Mouse (Mus musculus): ENCODE measurements around the gene Tarbp1. TPM values are rescaled to one million over a fixed set of nuclear protein-coding genes. Genes with fewer than 3 reads are reported as not detected.

The Tarbp1 gene
- polyA plus RNA-seq, 1 experiment from 2014 or later = 2.3 TPM

- no peaks in the 10 kb centered on the region for H3K4me1 ChIP-seq (replicated peaks; ENCODE audit: control insufficient read depth, insufficient read depth, low read length)
- WGBS = 85% methylated on average over 5 of the region's 5 CpGs
- no peak overlapping the region for H3K9ac ChIP-seq (ENCODE audit: low read depth, low read length)
- DNase-seq (ENCODE audit: low spot score) = no peak
- H3K4me2 ChIP-seq (replicated peaks; ENCODE audit: low read depth, low read length) = no peak overlapping the region
- no peak overlapping the region for H3K4me3 ChIP-seq (ENCODE audit: low read depth, low read length)
- ATAC-seq (ENCODE audit: low FRiP score) = no peak
- no peaks in the 10 kb centered on the region for H3K9me3 ChIP-seq (ENCODE audit: control insufficient read depth, low read length)
- H3K36me3 ChIP-seq (ENCODE audit: control insufficient read depth, insufficient read depth, low read length) = no peaks in the 10 kb centered on the region
- H3K27ac ChIP-seq (ENCODE audit: low read depth, low read length) = no peak overlapping the region
- no peaks in the 10 kb centered on the region for H3K27me3 ChIP-seq (ENCODE audit: control insufficient read depth, insufficient read depth, low read length)
Observed at GRCm38 (mm10) chr8:126496915-126497314, 22.1 kb upstream of the Tarbp1 start.

DNA sequence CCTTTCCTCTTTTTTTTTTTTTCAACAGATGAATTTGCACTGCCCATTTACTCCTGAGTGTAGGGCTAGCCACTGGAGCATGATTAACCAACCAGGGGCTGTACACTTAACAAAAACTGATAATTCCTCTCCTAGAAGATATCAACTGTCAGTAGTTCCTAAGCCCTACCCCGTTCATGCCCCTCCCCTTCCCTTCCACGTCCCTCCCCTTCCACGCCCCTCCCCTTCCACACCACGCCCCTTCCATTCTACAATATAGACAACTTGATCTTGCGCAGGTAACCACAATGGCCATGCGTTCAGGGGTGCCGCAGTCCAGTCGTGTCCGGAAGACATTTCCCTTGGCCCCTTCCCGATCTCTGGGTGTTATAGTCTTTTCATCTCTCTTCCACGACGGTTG is 20.6 kb upstream of the Tarbp1 start:
- Histone ChIP-seq H3K4me1 (replicated peaks; ENCODE audit: control insufficient read depth, insufficient read depth, low read length) (no peaks in the 10 kb centered on the region), H3K4me2 (replicated peaks; ENCODE audit: low read depth, low read length) (no peak overlapping the region), H3K9ac (ENCODE audit: low read depth, low read length) (no peak overlapping the region), H3K9me3 (ENCODE audit: control insufficient read depth, low read length) (no peaks in the 10 kb centered on the region), H3K27me3 (ENCODE audit: control insufficient read depth, insufficient read depth, low read length) (no peaks in the 10 kb centered on the region), H3K4me3 (ENCODE audit: low read depth, low read length) (no peak overlapping the region), H3K27ac (ENCODE audit: low read depth, low read length) (no peak overlapping the region), H3K36me3 (ENCODE audit: control insufficient read depth, insufficient read depth, low read length) (no peaks in the 10 kb centered on the region)
- DNase-seq (ENCODE audit: low spot score) (no peak), ATAC-seq (ENCODE audit: low FRiP score) (no peak)
- 90% methylated on average over 12 of the region's 12 CpGs for WGBS

DNA sequence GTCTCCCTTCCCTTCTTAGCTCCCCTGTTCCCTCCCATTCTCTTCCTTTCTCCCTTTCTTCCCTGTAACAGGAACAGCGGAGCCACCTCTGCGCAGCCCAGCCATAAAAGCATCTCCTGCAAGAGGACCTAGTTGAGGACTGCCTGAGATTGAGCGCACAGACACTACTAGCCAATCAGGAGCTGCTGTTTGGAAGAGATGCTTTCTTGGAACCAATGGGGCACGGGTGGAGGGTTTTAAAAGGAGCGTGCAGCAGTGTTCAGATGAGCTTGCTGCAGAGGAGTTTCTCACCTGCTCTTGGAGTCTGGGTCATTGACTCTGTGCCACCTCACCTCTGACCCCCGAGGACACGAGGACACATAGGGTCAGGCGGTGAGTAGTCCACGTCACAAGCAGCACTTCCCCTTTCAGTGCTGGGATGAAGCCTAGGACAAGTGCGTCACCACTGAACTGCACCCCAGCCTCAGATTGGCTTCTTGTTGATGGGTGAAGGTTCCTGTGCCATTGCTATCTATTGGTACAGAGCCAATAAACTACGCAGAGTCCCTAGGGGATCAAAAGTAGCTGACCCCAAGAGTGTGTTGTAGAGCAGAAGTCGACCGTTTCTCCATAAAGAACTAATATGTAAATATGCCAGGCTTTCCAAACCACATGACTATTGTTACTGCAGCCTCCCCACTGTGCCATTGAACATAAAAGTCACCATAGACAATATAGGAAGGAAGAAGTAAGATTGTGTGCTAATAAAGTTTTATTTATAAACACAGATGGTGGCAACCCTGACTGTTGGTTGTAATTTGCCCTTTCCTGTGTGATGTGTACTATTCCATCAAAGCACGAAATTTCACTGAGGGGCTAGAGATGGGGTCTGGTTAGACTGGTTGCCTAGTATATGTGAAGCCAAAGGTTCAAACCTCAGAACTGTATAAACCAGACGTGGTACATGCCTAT is 19.6 kb upstream of the Tarbp1 start:
- ATAC-seq (ENCODE audit: low FRiP score) (no peak), DNase-seq (ENCODE audit: low spot score) (no peak)
- Histone ChIP-seq H3K4me1 (replicated peaks; ENCODE audit: control insufficient read depth, insufficient read depth, low read length) (no peaks in the 10 kb centered on the region), H3K4me2 (replicated peaks; ENCODE audit: low read depth, low read length) (no peak overlapping the region), H3K9me3 (ENCODE audit: control insufficient read depth, low read length) (no peaks in the 10 kb centered on the region), H3K9ac (ENCODE audit: low read depth, low read length) (no peak overlapping the region), H3K4me3 (ENCODE audit: low read depth, low read length) (no peak overlapping the region), H3K27ac (ENCODE audit: low read depth, low read length) (no peak overlapping the region), H3K36me3 (ENCODE audit: control insufficient read depth, insufficient read depth, low read length) (no peaks in the 10 kb centered on the region), H3K27me3 (ENCODE audit: control insufficient read depth, insufficient read depth, low read length) (no peaks in the 10 kb centered on the region)
- WGBS = 79% methylated on average over 15 of the region's 15 CpGs

- H3K9ac ChIP-seq (ENCODE audit: low read depth, low read length) = no peak overlapping the region
- H3K9me3 ChIP-seq (ENCODE audit: control insufficient read depth, low read length) = no peaks in the 10 kb centered on the region
- no peak overlapping the region for H3K4me2 ChIP-seq (replicated peaks; ENCODE audit: low read depth, low read length)
- no peaks in the 10 kb centered on the region for H3K27me3 ChIP-seq (ENCODE audit: control insufficient read depth, insufficient read depth, low read length)
- no peaks in the 10 kb centered on the region for H3K4me1 ChIP-seq (replicated peaks; ENCODE audit: control insufficient read depth, insufficient read depth, low read length)
- peak; percentile 86 for DNase-seq (ENCODE audit: low spot score)
- ATAC-seq (ENCODE audit: low FRiP score) = peak; percentile 19; the same call in 1 of the 2 replicates
- H3K36me3 ChIP-seq (ENCODE audit: control insufficient read depth, insufficient read depth, low read length) = no peaks in the 10 kb centered on the region
- WGBS = 15% methylated on average over 5 of the region's 5 CpGs
- H3K27ac ChIP-seq (ENCODE audit: low read depth, low read length) = no peak overlapping the region
- H3K4me3 ChIP-seq (ENCODE audit: low read depth, low read length) = no peak overlapping the region
Observed at GRCm38 (mm10) chr8:126482938-126483337, 8.1 kb upstream of the Tarbp1 start.

GRCm38 (mm10) chr8:126482348-126482720 is 7.5 kb upstream of the Tarbp1 start:
- Histone ChIP-seq H3K27ac (ENCODE audit: low read depth, low read length) (no peak overlapping the region), H3K4me1 (replicated peaks; ENCODE audit: control insufficient read depth, insufficient read depth, low read length) (no peaks in the 10 kb centered on the region), H3K4me3 (ENCODE audit: low read depth, low read length) (no peak overlapping the region), H3K9ac (ENCODE audit: low read depth, low read length) (no peak overlapping the region), H3K9me3 (ENCODE audit: control insufficient read depth, low read length) (no peaks in the 10 kb centered on the region), H3K36me3 (ENCODE audit: control insufficient read depth, insufficient read depth, low read length) (no peaks in the 10 kb centered on the region), H3K27me3 (ENCODE audit: control insufficient read depth, insufficient read depth, low read length) (no peaks in the 10 kb centered on the region), H3K4me2 (replicated peaks; ENCODE audit: low read depth, low read length) (no peak overlapping the region)
- ATAC-seq (ENCODE audit: low FRiP score) (no peak), DNase-seq (ENCODE audit: low spot score) (no peak)
- 71% methylated on average over 2 of the region's 2 CpGs for WGBS

- H3K4me2 ChIP-seq (replicated peaks; ENCODE audit: low read depth, low read length) = no peak overlapping the region
- WGBS = 36% methylated on average over 8 of the region's 8 CpGs
- H3K4me3 ChIP-seq (ENCODE audit: low read depth, low read length) = no peak overlapping the region
- H3K27ac ChIP-seq (ENCODE audit: low read depth, low read length) = no peak overlapping the region
- no peaks in the 10 kb centered on the region for H3K36me3 ChIP-seq (ENCODE audit: control insufficient read depth, insufficient read depth, low read length)
- H3K27me3 ChIP-seq (ENCODE audit: control insufficient read depth, insufficient read depth, low read length) = no peaks in the 10 kb centered on the region
- H3K9ac ChIP-seq (ENCODE audit: low read depth, low read length) = no peak overlapping the region
- H3K4me1 ChIP-seq (replicated peaks; ENCODE audit: control insufficient read depth, insufficient read depth, low read length) = no peaks in the 10 kb centered on the region
- peak; percentile 81 for DNase-seq (ENCODE audit: low spot score)
- no peaks in the 10 kb centered on the region for H3K9me3 ChIP-seq (ENCODE audit: control insufficient read depth, low read length)
- ATAC-seq (ENCODE audit: low FRiP score) = 0 out of 2 replicates have a peak, but pooled peaks have one; percentile 40
Observed at GRCm38 (mm10) chr8:126481494-126482347, 6.9 kb upstream of the Tarbp1 start.

- no peak for DNase-seq (ENCODE audit: low spot score)
- Histone ChIP-seq H3K27ac (ENCODE audit: low read depth, low read length) (no peak overlapping the region), H3K9me3 (ENCODE audit: control insufficient read depth, low read length) (no peaks in the 10 kb centered on the region), H3K4me2 (replicated peaks; ENCODE audit: low read depth, low read length) (no peak overlapping the region), H3K36me3 (ENCODE audit: control insufficient read depth, insufficient read depth, low read length) (no peaks in the 10 kb centered on the region), H3K4me1 (replicated peaks; ENCODE audit: control insufficient read depth, insufficient read depth, low read length) (no peaks in the 10 kb centered on the region), H3K4me3 (ENCODE audit: low read depth, low read length) (no peak overlapping the region), H3K9ac (ENCODE audit: low read depth, low read length) (no peak overlapping the region), H3K27me3 (ENCODE audit: control insufficient read depth, insufficient read depth, low read length) (peaks cover 3% of the 10 kb centered on the region; the same call in 1 of the 2 replicates)
- 78% methylated on average over 2 of the region's 2 CpGs for WGBS
- no peak for ATAC-seq (ENCODE audit: low FRiP score)
Observed at GRCm38 (mm10) chr8:126480366-126480765, 5.5 kb upstream of the Tarbp1 start.

DNA sequence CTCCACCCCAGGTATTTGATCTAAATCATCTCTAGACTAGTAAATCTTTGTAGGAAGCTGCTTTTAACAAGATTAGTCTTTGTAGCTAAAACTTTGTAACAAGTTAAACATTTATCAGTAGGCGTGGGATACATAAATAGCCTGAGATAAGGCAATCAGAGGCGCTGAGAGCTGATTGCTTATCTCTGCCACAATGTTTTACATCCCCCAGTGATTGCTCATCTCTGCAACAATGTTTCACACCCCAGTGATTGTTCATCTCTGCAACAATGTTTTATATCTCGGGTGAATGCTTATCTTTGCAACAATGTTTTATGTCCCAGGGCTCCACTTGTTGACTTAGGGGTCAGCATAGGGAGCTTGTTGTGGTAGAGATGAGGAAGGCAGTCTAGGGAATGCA is 3.8 kb upstream of the Tarbp1 start:
- Histone ChIP-seq H3K4me2 (replicated peaks; ENCODE audit: low read depth, low read length) (no peak overlapping the region), H3K27me3 (ENCODE audit: control insufficient read depth, insufficient read depth, low read length) (peaks cover 3% of the 10 kb centered on the region; the same call in 1 of the 2 replicates), H3K9me3 (ENCODE audit: control insufficient read depth, low read length) (no peaks in the 10 kb centered on the region), H3K4me3 (ENCODE audit: low read depth, low read length) (no peak overlapping the region), H3K9ac (ENCODE audit: low read depth, low read length) (no peak overlapping the region), H3K4me1 (replicated peaks; ENCODE audit: control insufficient read depth, insufficient read depth, low read length) (0 out of 2 replicates have a peak, but pooled peaks cover 1% of the 10 kb centered on the region), H3K27ac (ENCODE audit: low read depth, low read length) (no peak overlapping the region), H3K36me3 (ENCODE audit: control insufficient read depth, insufficient read depth, low read length) (no peaks in the 10 kb centered on the region)
- 60% methylated on average over 3 of the region's 3 CpGs for WGBS
- no peak for ATAC-seq (ENCODE audit: low FRiP score)
- DNase-seq (ENCODE audit: low spot score) = no peak

Data from hindbrain, embryonic 11.5 days (tissue).